12 mouse cellular contexts compared by ENCODE assay signal in genomic region chr8:107206782-107207525, GRCm38 (mm10). TPM values are rescaled to one million over a fixed set of nuclear protein-coding genes. Genes with fewer than 3 reads are reported as not detected.
DNase-seq lines count a peak whose midpoint lies in the region; ATAC-seq and TF ChIP-seq lines count a peak whose summit lies in the region.
"Had no signal": no experiment of that assay in that cellular context is flagged by ENCODE, and none has a peak within 500 bp of the region (broad histone marks: within the 10 kb centered on the region; RNA-seq: fewer than 3 reads in every experiment).

No protein-coding gene starts in this region.

- H3K4me3 ChIP-seq in embryonic facial prominence, embryonic 14.5 days (ENCODE audit: low read depth, low read length): no peak overlapping the region
- H3K4me3 ChIP-seq in embryonic facial prominence, embryonic 10.5 days: no peak overlapping the region
- H3K4me3 ChIP-seq in liver, adult 2 months (ENCODE audit: insufficient read depth, low read depth, low read length): no peak overlapping the region
- H3K4me3 ChIP-seq in liver, embryonic 12.5 days: no peak overlapping the region
- H3K4me3 ChIP-seq in heart, embryonic 16.5 days (ENCODE audit: low read length): no peak overlapping the region
- H3K4me3 ChIP-seq: erythroblast, embryonic 14.5 days; intestine, embryonic 15.5 days; lung, embryonic 15.5 days had no signal

- no peak for TF ChIP-seq CTCF in liver, adult 2 months (IDR thresholded peaks at IDR 0.05; ENCODE audit: low read depth, low read length)

- H3K4me1 ChIP-seq in embryonic facial prominence, embryonic 14.5 days (ENCODE audit: control insufficient read depth, insufficient read depth, low read length): peaks cover 16% of the 10 kb centered on the region
- peaks cover 7% of the 10 kb centered on the region; the same call in 1 of the 2 replicates for H3K4me1 ChIP-seq in embryonic facial prominence, embryonic 10.5 days
- H3K4me1 ChIP-seq in liver, adult 2 months (ENCODE audit: control insufficient read depth, insufficient read depth, low read length): peaks cover 1% of the 10 kb centered on the region
- H3K4me1 ChIP-seq in liver, embryonic 12.5 days: peaks cover 10% of the 10 kb centered on the region
- peaks cover 16% of the 10 kb centered on the region for H3K4me1 ChIP-seq in heart, embryonic 16.5 days (ENCODE audit: control insufficient read depth, insufficient read depth, low read length)

- no peak for TF ChIP-seq POLR2A in liver, adult 2 months (IDR thresholded peaks at IDR 0.05; ENCODE audit: extremely low read depth, insufficient read depth, low read length)

- WGBS in embryonic facial prominence, embryonic 14.5 days: 70% methylated on average over 9 of the region's 9 CpGs
- 88% methylated on average over 9 of the region's 9 CpGs for WGBS in embryonic facial prominence, embryonic 10.5 days
- WGBS in liver, adult 2 months: 78% methylated on average over 9 of the region's 9 CpGs
- WGBS in liver, embryonic 12.5 days (ENCODE audit: insufficient replicate concordance): 66% methylated on average over 9 of the region's 9 CpGs
- 61% methylated on average over 9 of the region's 9 CpGs for WGBS in heart, embryonic 16.5 days

- no peaks in the 10 kb centered on the region for H3K36me3 ChIP-seq in embryonic facial prominence, embryonic 14.5 days (ENCODE audit: control insufficient read depth, insufficient read depth, low read length)
- no peaks in the 10 kb centered on the region for H3K36me3 ChIP-seq in embryonic facial prominence, embryonic 10.5 days (replicated peaks)
- no peaks in the 10 kb centered on the region for H3K36me3 ChIP-seq in liver, adult 2 months (ENCODE audit: control insufficient read depth, insufficient read depth, low read length)
- no peaks in the 10 kb centered on the region for H3K36me3 ChIP-seq in liver, embryonic 12.5 days
- H3K36me3 ChIP-seq in heart, embryonic 16.5 days (ENCODE audit: control insufficient read depth, insufficient read depth): no peaks in the 10 kb centered on the region
- H3K36me3 ChIP-seq: intestine, embryonic 15.5 days; lung, embryonic 15.5 days had no signal

- H3K79me2 ChIP-seq in liver, adult 2 months (ENCODE audit: control insufficient read depth, insufficient read depth, low read length): no peaks in the 10 kb centered on the region

- H3K9ac ChIP-seq in embryonic facial prominence, embryonic 14.5 days (ENCODE audit: low read depth, low read length): no peak overlapping the region
- no peak overlapping the region for H3K9ac ChIP-seq in liver, adult 2 months (ENCODE audit: low read depth, low read length)
- no peak overlapping the region for H3K9ac ChIP-seq in liver, embryonic 12.5 days
- H3K9ac ChIP-seq in heart, embryonic 16.5 days (ENCODE audit: low read length): no peak overlapping the region
- H3K9ac ChIP-seq: intestine, embryonic 15.5 days; lung, embryonic 15.5 days had no signal

- H3K4me2 ChIP-seq in embryonic facial prominence, embryonic 14.5 days (ENCODE audit: low read depth, low read length): no peak overlapping the region
- H3K4me2 ChIP-seq in liver, embryonic 12.5 days: no peak overlapping the region
- no peak overlapping the region for H3K4me2 ChIP-seq in heart, embryonic 16.5 days (ENCODE audit: low read depth, low read length)
- H3K4me2 ChIP-seq: intestine, embryonic 15.5 days; lung, embryonic 15.5 days had no signal

- H3K27ac ChIP-seq in embryonic facial prominence, embryonic 14.5 days (replicated peaks; ENCODE audit: low read depth, low read length): peak overlapping the region; percentile 28; the same call in 1 of the 2 replicates
- no peak overlapping the region for H3K27ac ChIP-seq in embryonic facial prominence, embryonic 10.5 days (replicated peaks)
- H3K27ac ChIP-seq in liver, adult 2 months (replicated peaks; ENCODE audit: insufficient read depth, low read depth, low read length): no peak overlapping the region
- no peak overlapping the region for H3K27ac ChIP-seq in liver, embryonic 12.5 days
- H3K27ac ChIP-seq in heart, embryonic 16.5 days (ENCODE audit: low read length): peak overlapping the region; percentile 53
- H3K27ac ChIP-seq: intestine, embryonic 15.5 days had no signal

- no peak for ATAC-seq in embryonic facial prominence, embryonic 14.5 days (ENCODE audit: low read depth)
- ATAC-seq in liver, embryonic 12.5 days: no peak
- ATAC-seq in heart, embryonic 16.5 days (replicated peaks; ENCODE audit: extremely low read depth, insufficient read depth, low FRiP score): no peak
- ATAC-seq: intestine, embryonic 15.5 days had no signal

- no peak for DNase-seq in embryonic facial prominence, embryonic 14.5 days (ENCODE audit: low spot score)
- no peak for DNase-seq in embryonic facial prominence, embryonic 10.5 days (ENCODE audit: low spot score)
- peak; percentile 87 for DNase-seq in liver, adult 2 months (ENCODE audit: extremely low read depth, low read depth, low spot score)
- peak; percentile 41 to 54 for DNase-seq in cerebellum, postnatal 14 days
- DNase-seq in embryo, embryonic 11 days: no peak
- no peak for DNase-seq in lung, postnatal 4 days

- no peaks in the 10 kb centered on the region for H3K27me3 ChIP-seq in embryonic facial prominence, embryonic 14.5 days (replicated peaks; ENCODE audit: control insufficient read depth, insufficient read depth, low read length)
- H3K27me3 ChIP-seq in embryonic facial prominence, embryonic 10.5 days (replicated peaks; ENCODE audit: low read depth, poor library complexity, severe bottlenecking): no peaks in the 10 kb centered on the region
- no peaks in the 10 kb centered on the region for H3K27me3 ChIP-seq in liver, adult 2 months (ENCODE audit: control insufficient read depth, insufficient read depth, low read length)
- H3K27me3 ChIP-seq in liver, embryonic 12.5 days (replicated peaks): peaks cover 4% of the 10 kb centered on the region; the same call in 1 of the 2 replicates
- no peaks in the 10 kb centered on the region for H3K27me3 ChIP-seq in heart, embryonic 16.5 days (ENCODE audit: control insufficient read depth, insufficient read depth, low read length)
- H3K27me3 ChIP-seq: intestine, embryonic 15.5 days; lung, embryonic 15.5 days; Patski had no signal

- no peaks in the 10 kb centered on the region for H3K9me3 ChIP-seq in embryonic facial prominence, embryonic 14.5 days (ENCODE audit: control insufficient read depth, low read length)
- H3K9me3 ChIP-seq in embryonic facial prominence, embryonic 10.5 days: no peaks in the 10 kb centered on the region
- no peaks in the 10 kb centered on the region for H3K9me3 ChIP-seq in liver, embryonic 12.5 days (replicated peaks)
- no peaks in the 10 kb centered on the region for H3K9me3 ChIP-seq in heart, embryonic 16.5 days (replicated peaks; ENCODE audit: control insufficient read depth, low read length)
- H3K9me3 ChIP-seq: intestine, embryonic 15.5 days; lung, embryonic 15.5 days had no signal

RNA-seq across cellular contexts. Expression of gene Cyb5b, which starts 56.5 kb away (rescaled TPM):
- 78.5 and 86.5 TPM in 2 replicates for polyA plus RNA-seq in embryonic facial prominence, embryonic 14.5 days (2014; fragmentation: Nextera tagmentation; extraction: Ambion mirVana)
- 138 and 149 TPM in 2 replicates for polyA plus RNA-seq in embryonic facial prominence, embryonic 10.5 days (2016; fragmentation: Nextera tagmentation; extraction: Ambion mirVana)
- total RNA-seq in liver, adult 2 months (2014; rRNA removed): 253 and 256 TPM in 2 replicates
- polyA plus RNA-seq in liver, adult 2 months (2012; rRNA removed): 223 and 265 TPM in 2 replicates
- polyA plus RNA-seq in liver, embryonic 12.5 days (2016; fragmentation: Nextera tagmentation; extraction: Ambion mirVana): 51.8 and 52.5 TPM in 2 replicates
- polyA plus RNA-seq in heart, embryonic 16.5 days (2015; fragmentation: Nextera tagmentation; extraction: Ambion mirVana): 54.3 and 54.9 TPM in 2 replicates

Comparison
In these comparisons a context has a peak if more than half of its experiments do, and no peak if none do; other contexts are left out.
1. H3K27ac ChIP-seq: peak in embryonic facial prominence, embryonic 14.5 days (single experiment) and heart, embryonic 16.5 days (single experiment); none in embryonic facial prominence, embryonic 10.5 days (single experiment), liver, adult 2 months (single experiment) and liver, embryonic 12.5 days (single experiment).
2. DNase-seq: peak in liver, adult 2 months (single experiment) and cerebellum, postnatal 14 days (2 of 2); none in embryonic facial prominence, embryonic 14.5 days (single experiment), embryonic facial prominence, embryonic 10.5 days (single experiment), embryo, embryonic 11 days (single experiment) and lung, postnatal 4 days (0 of 2).